Mouse (Mus musculus) ES-Bruce4 (cell line): ENCODE data around the gene Clec3a.

Source experiments
- CTCF ChIP-seq: IDR thresholded peaks from one replicate; pipeline ENCODE4 v1.8.1; 2011; ENCODE audit warnings: low read depth, low read length
- EP300 ChIP-seq: IDR thresholded peaks from 2 replicates; pipeline ENCODE4 v1.6.1; 2011; ENCODE audit warnings: low read depth, low read length; ENCODE audit not compliant: insufficient read depth
- POLR2A ChIP-seq: IDR thresholded peaks from one replicate; pipeline ENCODE4 v1.8.1; 2011; ENCODE audit warnings: low read length; ENCODE audit not compliant: insufficient read depth

GRCm38 (mm10) chr8:114452278-114452677 lies 34.4 kb downstream of the Clec3a start:
- TF ChIP-seq EP300 (no peak), POLR2A (no peak), CTCF (no peak)
